Mouse (Mus musculus) heart, postnatal 10 days (tissue): ENCODE results near the gene Irgm1. TPM values are rescaled to one million over a fixed set of nuclear protein-coding genes. Genes with fewer than 3 reads are reported as not detected.
A peak's percentile ranks its signal among the peaks of the same experiment; 100 is the strongest.
"Not testable (repeated sequence)": the region's sequence is repeated elsewhere in the genome, so short reads cannot be mapped to it uniquely, and the experiment has no call there.

ENCODE experiments used
- DNase-seq, 2 experiments: peaks; one replicate each; pipeline ENCODE4 v3.0.0; 2021
- intact Hi-C: fragments of 180-260 bp; cut with DNase I; formaldehyde crosslinking; loops from one replicate; pipeline ENCODE4 v1.15.1; 2025
- total RNA-seq, 2 experiments: library from RNA; stranded (reverse); gene quantifications; 2 replicates each; pipeline ENCODE4 v1.2.3; 2021

The Irgm1 gene
- 1 to 10 TPM; 6.5 to 9.5 TPM for total RNA-seq

DNA sequence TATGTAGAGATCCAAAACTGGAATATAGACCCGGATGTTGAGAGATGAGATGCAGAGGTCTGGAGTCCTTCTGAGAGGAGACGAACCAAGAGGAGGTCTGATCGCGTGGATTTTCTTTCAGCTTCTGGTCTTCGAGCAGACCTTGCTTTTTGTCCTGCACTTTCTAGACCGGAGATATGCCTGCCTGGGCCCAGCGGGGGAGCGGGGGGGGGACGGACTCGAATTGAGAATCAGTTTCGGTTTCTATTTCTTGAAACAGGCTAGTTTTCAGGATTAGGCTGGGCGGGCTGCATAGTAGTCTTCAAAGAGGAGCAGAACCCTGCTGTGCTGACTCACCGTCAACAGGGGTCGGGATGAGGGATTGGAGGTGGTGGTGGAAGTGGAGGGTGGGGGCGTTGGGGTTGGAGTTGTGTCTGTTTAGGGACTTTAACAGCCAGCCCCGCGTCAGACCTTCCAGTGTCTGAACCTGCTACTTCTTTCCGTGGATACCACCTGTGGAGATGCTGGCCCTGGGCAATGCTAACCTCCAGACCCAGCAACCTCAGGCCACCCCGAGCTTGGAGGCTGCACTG is at the start of gene Irgm1:
Gene Irgm1 (minus strand): TSS at position 483 of the 572 bp plus-strand sequence.
- intact Hi-C loops = loop anchor here (5.0 to 10.0 kb wide), 3 partner anchors 316 to 544 kb away; partner anchors contain the start of genes Btnl9 and Zfp62
- peak; percentile 70 to 76 for DNase-seq

DNA sequence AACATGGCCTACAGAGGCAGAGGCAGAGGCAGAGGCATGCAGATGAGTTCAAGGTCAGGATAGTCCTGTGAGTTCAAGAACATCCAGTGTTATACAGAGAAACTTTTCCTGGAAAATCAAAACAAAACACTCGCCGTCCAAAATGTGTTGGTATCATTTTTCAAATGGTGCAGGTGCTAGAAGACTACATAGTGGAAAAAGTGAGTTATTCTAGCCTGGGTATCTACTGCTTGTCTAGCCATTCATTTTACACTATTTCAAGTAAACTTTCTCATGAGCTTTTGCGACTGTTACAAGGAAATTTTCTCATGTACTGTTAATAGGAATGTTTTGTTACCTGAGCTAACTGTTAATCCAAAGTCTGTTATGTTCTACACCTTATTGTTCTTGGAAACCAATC is 46.9 kb upstream of the Irgm1 start:
- DNase-seq = no peak
- intact Hi-C loops = no loop called here

DNA sequence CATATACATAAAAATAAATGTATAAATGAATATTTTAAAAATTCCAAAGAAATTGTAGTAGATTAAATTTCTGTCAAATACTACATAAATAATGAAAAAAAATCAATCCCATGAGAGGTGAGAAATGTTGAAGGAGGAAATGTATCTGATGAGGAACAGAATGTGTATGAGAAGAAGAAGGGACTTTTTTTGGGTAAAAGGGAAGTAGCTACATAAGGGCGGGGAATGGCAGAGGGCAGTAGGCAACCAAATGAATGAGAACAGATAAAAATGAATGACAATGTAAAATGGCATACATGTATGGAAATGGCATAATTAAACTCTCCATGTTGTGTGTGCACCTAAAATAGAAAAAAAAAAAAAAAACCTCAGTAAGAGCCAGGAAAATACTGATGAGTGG is 42.1 kb upstream of the Irgm1 start:
- intact Hi-C loops = no loop called here
- DNase-seq = no peak

DNA sequence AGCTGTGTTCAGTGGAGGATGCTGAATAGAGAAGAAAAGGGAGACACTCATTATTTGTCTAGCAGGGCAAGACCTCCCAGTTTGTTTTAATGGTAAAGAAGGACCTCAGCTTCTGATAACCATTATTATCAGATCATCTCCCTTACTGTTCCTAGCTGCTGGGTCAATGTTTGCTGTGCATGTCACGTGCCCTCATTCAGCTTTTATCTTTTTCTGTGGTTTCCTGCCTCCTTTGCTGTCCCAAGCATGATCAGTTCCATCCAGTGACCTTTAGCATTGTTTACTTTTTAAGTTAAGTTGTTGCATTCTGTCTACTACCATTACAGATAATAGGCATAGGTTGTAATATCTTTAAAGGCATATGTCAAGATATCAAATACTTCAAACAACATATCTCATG is 37.0 kb upstream of the Irgm1 start:
- no peak for DNase-seq
- intact Hi-C loops = no loop called here

DNA sequence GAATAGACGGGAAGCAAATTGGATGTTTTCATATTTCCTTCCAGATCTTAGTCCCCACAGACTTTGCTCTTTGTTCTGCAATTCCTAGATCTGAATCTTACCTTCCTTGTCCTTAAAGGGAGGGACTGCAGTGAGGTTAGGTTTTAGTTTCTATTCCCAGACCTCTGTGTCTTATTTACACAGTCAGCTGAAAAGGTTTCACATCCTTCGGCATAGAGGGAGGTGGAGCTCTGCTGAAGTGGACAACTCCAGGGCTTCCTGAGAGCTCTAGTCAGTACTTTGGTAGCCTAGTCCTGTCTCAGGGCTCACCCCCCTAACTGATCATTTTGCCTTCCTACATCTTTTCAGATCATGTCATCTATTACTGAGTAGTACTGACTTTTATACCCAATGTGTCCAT is 30.5 kb upstream of the Irgm1 start, which contains the start of gene Gm5431:
Gene Gm5431 (minus strand): TSS at position 194 of the 400 bp plus-strand sequence.
- intact Hi-C loops = no loop called here
- DNase-seq = peak in 1 of 2 experiments; percentile 3

DNA sequence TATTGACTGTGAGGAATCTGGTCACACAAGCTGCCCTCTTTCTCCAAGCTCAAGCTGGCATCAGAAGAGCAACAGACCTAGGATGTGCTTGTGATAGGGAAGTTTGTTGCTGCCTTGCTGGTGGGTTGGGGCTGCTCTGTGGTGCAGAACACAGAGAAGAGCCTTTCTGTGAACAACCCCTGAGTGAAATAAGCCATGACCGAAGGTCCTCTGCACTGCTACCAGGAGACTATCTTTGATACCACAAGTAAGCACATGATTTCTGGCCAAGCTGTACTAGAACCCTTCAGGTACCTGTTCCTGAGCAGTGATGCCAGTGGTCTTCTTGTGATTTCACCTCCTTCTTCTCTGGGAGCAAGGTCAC is 30.1 kb upstream of the Irgm1 start:
- DNase-seq, intact Hi-C loops: not testable (repeated sequence)

DNA sequence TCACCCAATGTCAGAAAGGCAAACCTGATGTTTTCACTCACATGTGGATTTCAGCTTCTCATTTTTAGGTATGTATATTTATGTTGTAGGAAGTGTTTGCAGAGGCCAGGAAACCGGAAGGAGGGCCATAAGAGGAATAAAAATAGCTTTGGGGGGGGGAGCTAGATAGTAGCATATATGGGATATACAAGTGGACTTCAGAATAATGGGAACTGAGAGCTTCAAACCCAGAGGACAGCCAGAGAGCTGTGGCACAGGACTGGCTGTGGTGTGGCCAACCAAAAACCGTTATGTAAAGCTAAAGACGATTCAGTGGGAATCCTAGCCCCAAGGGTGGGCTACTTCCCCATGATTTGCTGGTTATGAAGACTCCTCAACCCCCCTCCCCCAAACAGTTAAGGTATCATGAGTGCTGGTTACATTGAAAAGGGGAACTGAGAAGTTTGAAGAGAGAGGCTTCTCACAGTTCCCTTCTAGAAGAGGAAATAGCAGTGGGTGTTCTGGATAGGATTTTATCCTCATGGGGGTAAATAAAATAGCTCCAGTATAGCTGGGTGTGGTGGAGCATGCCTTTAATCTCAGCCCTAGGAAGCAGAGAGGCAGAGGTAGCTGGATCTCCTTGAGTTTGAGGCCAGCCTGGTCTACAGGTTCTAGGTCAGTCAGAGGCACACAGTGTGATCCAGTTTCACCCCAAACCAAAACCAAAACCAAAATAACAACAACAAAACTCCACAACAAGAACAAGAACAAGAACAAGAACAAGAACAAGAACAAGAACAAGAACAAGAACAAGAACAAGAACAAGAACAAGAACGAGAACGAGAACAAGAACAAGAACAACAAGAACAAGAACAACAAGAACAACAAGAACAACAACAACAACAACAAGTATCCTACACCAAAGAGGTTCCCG is 29.4 kb upstream of the Irgm1 start:
- DNase-seq = peak; percentile 9
- intact Hi-C loops = not testable (repeated sequence)

DNA sequence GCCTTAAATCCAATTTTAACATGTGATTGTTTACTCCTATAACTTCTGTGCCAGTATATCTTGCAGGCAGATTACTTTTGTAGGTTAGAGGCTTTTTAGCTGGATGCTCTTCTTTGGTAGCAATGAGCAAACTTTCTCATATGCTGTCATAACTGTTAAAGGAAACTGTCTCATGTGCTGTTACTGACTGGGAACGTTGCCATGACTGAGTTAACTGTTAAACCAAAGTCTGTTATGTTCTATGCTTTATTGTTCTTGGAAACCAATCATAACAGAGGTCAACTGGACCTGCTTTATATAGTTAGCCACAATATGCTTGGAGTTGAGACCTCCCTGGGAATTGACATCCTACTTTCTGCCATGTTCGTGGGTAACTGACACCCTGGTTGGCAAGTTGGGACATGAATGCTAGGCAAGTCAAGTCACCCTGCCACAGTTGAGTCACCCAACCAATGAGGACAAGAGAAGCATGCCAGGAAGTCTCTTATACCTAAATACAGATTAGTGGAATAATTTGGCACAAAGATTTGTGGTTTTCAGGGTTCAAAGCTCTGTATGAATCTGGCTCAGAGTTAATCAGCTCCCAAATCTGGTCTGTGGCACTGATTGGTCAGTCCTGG is 27.4 kb upstream of the Irgm1 start:
- intact Hi-C loops = no loop called here
- DNase-seq = no peak

DNA sequence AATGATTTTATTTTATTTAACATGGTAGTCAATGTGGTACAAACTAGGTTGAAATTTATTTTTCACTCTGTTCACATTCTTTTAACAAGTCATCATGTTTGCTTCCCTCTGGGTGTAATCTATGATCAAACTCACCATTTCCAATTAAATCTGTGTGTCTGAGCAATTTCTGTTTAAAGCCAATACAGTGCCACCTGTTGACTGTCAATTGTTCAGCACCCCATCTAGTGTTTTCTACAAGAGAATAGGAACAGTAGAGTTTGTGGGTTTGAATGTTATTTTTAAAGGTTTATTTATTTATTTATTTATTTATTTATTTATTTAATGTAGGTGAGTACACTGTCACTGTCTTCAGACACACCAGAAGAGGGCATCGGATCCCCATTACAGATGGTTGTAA is 5.2 kb upstream of the Irgm1 start:
- intact Hi-C loops = loop anchor here (2.0 to 10.0 kb wide), 2 partner anchors 396 to 538 kb away; no protein-coding TSS in a partner anchor
- no peak for DNase-seq

DNA sequence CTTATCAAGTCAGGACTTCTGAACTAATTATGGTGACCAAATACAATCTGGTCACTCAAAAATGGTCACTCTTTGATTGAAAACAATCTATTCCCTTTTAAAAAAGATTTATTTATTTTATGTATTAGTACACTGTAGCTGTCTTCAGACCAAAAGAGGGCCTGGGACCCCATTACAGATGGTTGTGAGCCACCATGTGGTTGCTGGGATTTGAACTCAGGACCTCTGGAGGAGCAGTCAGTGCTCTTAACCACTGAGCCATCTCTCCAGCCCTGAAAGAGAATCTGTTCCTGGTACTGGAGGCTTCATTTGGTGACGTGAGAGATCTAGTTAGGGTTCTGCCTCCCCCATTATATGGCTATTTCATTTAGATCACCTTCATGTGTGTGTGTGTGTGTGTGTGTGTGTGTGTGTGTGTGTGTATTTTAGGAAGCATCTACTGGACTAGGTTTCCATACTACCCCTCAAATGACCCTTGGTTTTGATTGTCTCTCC is 3.9 kb upstream of the Irgm1 start:
- intact Hi-C loops = loop anchor here (10.0 kb wide), 1 partner anchor 539 kb away; no protein-coding TSS in a partner anchor

DNA sequence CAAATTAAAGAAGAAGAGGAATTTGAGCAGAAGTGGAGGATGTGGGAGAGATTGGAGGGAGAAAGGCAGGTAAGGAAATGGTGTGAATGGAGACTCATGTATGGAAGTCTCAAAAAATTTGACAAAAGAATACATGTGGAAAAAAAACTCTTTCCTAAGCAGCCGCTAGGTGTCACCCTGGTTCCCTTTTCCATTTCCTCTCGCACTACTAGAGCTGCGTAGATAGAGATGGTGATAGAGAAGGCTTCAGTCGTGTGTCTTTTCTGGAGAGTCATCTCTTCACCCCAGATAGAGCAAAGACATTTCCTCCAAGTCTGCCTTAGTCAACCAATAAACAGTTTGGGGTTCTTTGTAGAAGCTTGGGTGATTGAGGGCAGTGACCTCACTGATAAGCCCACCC is 3.0 kb upstream of the Irgm1 start:
- DNase-seq = peak; percentile 57 to 68
- intact Hi-C loops = loop anchor here (1.0 to 10.0 kb wide), 4 partner anchors 229 to 540 kb away; partner anchors contain the start of genes Btnl9 and Zfp62

More for the DNA sequence above, 3.9 kb upstream of the Irgm1 start:
- not testable (repeated sequence) for DNase-seq

DNA sequence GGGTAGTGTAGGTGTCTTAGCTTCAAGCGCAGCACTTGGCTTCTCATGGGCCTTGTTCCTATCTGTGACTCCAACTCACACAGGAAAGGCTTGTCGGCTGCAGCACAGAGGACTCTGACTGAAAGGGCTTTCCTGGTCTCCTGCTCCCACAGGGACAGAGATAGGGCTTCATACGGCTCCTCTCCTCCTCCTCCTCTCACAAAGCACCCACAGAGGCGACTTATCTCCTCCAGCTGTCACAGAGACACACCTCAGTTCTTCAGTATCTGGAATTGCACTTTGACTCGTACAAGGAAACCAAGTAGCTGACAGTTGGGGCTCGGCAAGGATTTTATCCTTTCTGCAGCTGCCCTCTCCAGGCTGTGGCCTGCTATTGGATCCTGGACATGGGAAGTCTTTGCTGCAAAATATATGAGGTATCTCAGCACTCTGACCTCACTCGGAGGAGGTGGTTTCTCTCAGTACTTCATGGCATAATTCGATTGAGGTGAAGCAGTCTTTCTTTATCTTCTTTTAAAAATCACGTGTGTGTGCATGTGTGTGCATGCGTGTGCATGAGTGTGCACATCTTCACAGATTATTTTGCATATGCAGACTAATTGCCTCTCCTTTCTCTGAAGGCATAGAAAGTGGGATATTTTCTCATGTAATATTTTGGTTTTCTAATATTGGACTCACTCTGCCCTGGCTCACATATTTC is 2.3 kb upstream of the Irgm1 start:
- DNase-seq = no peak
- intact Hi-C loops = loop anchor here (1.0 to 10.0 kb wide), 4 partner anchors 230 to 541 kb away; partner anchors contain the start of genes Btnl9 and Zfp62

DNA sequence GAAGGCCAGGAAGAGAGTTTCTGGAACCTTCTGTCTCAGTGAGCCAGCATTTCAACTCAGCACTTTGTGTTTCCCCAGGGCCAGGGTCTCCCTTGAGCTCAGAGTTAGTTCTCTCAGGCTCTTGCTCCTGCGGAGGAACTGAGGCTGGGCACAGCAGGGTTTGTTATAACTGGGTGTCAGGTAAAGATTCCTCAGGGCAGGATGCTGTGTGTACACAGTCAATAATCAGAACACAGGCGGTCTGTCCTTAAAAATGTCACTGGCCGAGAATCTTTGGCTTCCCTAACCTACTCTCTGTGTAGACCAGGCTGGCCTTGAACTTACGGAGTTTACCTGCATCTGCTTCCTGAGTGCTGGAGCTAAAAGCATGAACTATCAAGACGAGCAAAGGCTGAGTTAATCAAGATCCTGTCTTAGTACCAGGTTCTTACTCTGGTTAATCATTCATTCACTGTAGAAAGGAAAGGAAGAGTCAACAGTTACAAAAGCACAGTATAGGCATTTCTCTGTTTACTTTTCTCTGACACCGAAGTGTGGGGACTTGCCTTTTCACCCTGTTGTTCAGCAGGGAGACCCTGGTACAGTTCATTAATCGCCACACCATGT is 1.3 kb upstream of the Irgm1 start:
- intact Hi-C loops = loop anchor here (5.0 to 10.0 kb wide), 3 partner anchors 315 to 542 kb away; partner anchors contain the start of genes Btnl9 and Zfp62

DNA sequence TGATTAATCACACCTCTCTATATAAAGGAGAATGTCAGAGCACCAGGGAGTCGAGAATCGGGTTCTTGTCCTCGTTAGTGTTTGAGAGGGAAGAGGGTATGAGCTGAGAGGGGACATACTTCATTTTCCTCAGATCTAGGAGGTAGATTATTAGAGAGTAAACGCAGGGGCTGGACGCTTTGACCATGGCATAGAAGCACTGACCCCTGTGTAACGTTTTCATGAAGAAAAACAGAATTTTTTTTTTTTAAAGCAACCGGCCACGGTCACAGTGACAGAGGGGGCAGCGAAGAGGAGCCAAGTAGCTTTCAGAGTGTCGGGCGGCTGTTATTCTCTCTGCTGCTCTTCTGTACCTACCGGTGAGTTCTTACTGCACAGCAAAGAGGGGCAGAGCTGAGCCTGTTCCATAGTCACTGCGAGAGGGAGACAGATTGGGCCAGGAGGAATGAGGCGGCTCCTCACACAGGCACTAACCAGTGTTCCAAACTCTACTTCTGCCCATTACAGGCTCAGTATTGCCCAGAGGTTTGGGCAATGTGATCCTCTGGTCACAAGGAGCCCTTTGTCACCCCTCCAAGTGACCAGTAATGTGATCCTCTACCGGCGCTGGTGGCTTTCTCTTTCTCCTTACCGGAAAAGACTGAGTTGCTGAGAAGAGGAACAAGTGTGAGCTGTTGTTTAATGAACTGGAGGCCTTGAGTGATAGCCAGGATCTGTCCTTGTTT is 496 bp upstream of the Irgm1 start:
- DNase-seq = peak; percentile 57 to 65
- intact Hi-C loops = loop anchor here (5.0 to 10.0 kb wide), 3 partner anchors 315 to 543 kb away; partner anchors contain the start of genes Btnl9 and Zfp62

More for the DNA sequence above, 1.3 kb upstream of the Irgm1 start:
- no peak for DNase-seq

DNA sequence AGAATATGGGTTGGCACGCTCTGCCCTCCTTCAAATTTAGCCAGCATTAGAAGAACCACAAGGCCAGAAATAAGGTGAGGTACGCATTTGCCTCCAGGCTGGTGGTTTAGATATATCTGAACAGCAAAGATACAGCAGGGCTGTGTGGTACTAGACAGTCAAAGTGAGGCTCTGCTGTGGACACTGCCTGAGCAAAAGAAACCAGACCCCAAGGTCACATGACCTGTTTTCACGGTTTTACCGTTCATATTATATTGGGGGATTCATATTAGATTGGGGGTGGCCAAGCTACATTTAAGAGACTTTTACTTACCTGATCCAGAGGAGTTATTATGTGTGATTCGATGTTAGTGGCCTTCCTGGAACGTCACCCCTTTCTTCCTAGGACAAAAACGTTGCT is 702 bp downstream of the Irgm1 start:
- no peak for DNase-seq
- intact Hi-C loops = loop anchor here (5.0 to 10.0 kb wide), 3 partner anchors 317 to 544 kb away; partner anchors contain the start of genes Btnl9 and Zfp62

DNA sequence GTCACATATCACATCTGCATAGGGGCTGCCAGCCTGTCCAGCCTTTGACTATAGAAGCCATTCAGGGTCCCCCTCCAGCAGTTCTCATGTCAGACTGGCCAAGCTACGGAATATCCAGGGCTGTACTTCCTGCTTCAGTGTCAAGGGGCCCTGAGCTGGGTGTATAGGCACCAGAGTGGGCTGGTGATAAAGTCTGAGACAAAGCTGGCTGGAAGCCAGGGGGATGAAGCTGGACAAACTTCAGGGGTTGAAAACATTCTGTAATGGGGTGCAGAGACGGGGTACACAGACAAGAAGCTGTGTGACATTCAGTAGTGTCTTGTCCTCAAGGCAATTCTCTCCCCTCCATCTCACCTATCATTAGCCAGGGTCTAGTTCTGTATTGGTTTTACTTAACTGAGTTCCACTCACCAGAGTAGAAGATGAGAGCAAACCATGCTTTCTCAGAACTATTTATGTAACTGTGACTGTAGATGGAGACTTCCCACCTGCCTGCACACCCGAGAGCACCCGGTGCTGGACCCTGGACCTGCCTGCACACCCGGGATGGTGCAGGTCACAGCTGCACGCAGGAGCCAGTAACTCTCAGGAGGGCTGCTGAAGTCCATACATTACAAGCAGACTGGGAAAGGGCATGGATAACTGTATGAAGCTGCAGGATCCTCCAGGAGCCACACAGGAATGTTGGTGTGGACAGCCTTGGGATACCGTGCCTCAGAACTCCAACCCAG is 1.9 kb downstream of the Irgm1 start:
- peak in 1 of 2 experiments; percentile 27 for DNase-seq
- intact Hi-C loops = loop anchor here (5.0 to 10.0 kb wide), 3 partner anchors 318 to 545 kb away; partner anchors contain the start of genes Btnl9 and Zfp62

DNA sequence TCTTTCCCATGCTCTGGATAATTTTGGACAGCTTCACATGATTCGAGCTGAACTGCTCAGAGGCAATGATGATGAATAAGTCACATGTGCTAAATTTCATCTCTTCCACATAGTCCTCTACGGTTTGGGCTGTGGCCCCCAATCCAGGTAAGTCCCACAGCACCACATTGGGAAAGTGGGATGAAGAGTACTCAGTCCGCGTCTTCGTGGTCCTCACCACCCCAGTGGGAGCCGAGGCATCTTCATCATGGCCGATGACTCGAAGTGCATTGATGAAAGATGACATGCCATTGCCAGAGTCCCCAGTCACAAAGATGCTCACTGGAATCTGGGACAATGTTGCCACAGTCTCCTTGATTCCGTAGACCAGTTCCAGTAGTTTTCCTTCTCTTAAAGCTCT is 5.0 kb downstream of the Irgm1 start:
- no peak for DNase-seq
- intact Hi-C loops = no loop called here

DNA sequence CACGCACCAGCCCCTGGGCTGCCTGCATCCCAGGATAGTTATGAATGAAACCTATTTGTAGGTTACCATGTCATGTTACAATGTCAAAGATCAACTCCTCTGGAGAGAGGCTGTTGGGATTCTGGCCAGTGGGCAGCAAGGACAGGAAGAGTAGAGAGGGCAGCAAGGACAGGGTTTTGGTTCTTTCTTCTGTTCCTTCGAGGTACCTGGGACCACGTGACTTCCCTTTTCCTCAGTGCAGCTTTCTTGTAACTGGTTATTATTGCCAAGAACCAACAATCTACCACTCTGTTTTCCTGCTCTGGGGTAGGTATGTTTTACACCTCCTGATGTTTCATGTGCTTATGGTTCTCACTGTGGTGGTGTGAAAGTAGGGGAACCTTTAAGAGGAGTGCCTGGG is 7.7 kb downstream of the Irgm1 start:
- intact Hi-C loops = no loop called here
- DNase-seq = no peak
